Mouse (Mus musculus) 3134 (cell line): ENCODE results near the gene Zfp142.

ENCODE experiments used
- DNase-seq: peaks from one replicate; pipeline ENCODE4 v3.0.0-alpha.2; 2011; ENCODE audit warnings: low spot score; ENCODE audit not compliant: insufficient read length; ENCODE audit errors: extremely low read depth

Zfp142 gene

GRCm38 (mm10) chr1:74519875-74520274 is 68.2 kb downstream of the Zfp142 start:
- no peak for DNase-seq
